Mouse (Mus musculus): ENCODE measurements around the gene Sgtb.

Gene Sgtb

GRCm38 (mm10) chr13:104187357-104187756 lies 77.8 kb downstream of the Sgtb start:
- DNase-seq = no peak
